Mouse (Mus musculus): ENCODE measurements at regions not wholly inside any gene's neighbourhood (a gene's known extent, or its start where the extent isn't known, plus 50 kb on each side); places are given as distances from the start of the nearest gene placed in this dataset.

DNA sequence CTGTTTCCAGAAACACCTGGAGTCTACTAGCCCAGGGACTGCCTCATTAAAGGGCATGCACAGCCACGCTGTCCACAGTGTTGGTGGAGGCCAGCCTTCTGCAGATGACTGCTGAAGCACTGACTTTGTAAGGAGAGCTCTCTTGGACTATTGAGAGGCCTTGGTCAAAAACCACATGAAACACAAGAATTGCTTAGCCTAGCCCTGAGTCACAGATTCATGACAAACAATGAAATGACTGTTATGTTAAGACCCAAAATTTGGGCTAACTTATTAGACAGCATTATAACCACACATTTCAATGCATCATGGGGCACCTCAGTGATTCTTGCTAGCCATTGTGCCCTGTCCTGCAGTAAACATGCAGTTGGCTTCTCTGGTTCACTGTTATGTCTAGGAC, 202.1 kb upstream of the Klf4 start:
- no peak for DNase-seq (ENCODE audit: extremely low spot score, low spot score)
- Histone ChIP-seq H3K27ac (no peak overlapping the region), H3K27me3 (ENCODE audit: poor library complexity, severe bottlenecking) (no peaks in the 10 kb centered on the region), H3K9me3 (no peaks in the 10 kb centered on the region), H3K4me1 (no peaks in the 10 kb centered on the region), H3K4me3 (no peak overlapping the region), H3K36me3 (replicated peaks) (no peaks in the 10 kb centered on the region)
- WGBS: 90% methylated on average over 1 of the region's 1 CpGs

DNA sequence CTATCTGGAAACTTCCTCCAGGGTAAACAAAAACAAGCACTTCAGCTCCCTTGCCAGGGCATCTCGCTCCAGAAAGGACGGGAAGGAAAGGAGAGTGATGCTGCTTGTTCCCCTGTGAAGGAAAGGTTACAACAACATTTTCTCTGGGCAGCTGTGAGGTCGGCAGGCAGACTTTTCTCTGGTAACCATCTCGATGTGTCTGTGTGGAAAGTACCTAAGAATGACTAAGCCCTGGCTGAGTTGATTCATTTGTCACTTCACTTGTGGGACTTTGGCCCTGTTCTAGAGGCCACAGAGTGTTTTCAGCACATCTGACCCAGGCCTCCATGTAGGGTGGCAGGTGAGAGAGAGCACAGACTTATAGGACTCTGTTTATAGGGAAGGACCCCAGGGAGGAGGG, 201.0 kb upstream of the Klf4 start:
- Histone ChIP-seq H3K27ac (no peak overlapping the region), H3K9me3 (no peaks in the 10 kb centered on the region), H3K4me1 (no peaks in the 10 kb centered on the region), H3K4me3 (no peak overlapping the region), H3K27me3 (ENCODE audit: poor library complexity, severe bottlenecking) (no peaks in the 10 kb centered on the region), H3K36me3 (replicated peaks) (no peaks in the 10 kb centered on the region)
- WGBS: 83% methylated on average over 4 of the region's 4 CpGs
- no peak for DNase-seq (ENCODE audit: extremely low spot score, low spot score)

DNA sequence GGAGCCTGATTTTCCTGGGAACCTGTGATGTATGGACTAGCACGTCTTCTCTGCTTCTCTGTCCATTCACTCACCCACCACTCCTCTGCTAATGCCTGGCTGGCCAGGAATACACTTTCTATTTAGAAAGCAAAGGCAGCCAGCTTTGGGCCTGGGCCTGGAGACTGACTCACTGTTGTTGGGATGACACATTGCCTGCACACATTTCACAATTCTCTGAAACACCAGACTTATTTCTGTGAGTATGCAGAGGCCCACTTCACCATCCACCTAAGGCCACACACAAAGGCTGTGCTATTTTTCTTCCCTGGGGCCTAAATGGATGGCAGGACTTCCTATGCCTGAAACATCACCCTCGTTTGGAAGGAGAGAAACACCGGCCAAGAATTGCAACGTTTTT, 199.7 kb upstream of the Klf4 start:
- no peaks in the 10 kb centered on the region for H3K9me3 ChIP-seq
- H3K27ac ChIP-seq: no peak overlapping the region
- H3K36me3 ChIP-seq (replicated peaks): no peaks in the 10 kb centered on the region
- no peak for DNase-seq (ENCODE audit: extremely low spot score, low spot score)
- H3K27me3 ChIP-seq (ENCODE audit: poor library complexity, severe bottlenecking): no peaks in the 10 kb centered on the region
- 81% methylated on average over 4 of the region's 4 CpGs for WGBS
- no peak overlapping the region for H3K4me3 ChIP-seq
- H3K4me1 ChIP-seq: no peaks in the 10 kb centered on the region

- Histone ChIP-seq H3K4me3 (no peak overlapping the region), H3K4me1 (no peaks in the 10 kb centered on the region), H3K27me3 (ENCODE audit: poor library complexity, severe bottlenecking) (no peaks in the 10 kb centered on the region), H3K36me3 (replicated peaks) (no peaks in the 10 kb centered on the region), H3K9me3 (no peaks in the 10 kb centered on the region), H3K27ac (no peak overlapping the region)
- DNase-seq (ENCODE audit: extremely low spot score, low spot score): no peak
- WGBS: 81% methylated on average over 4 of the region's 4 CpGs
These were observed 198.0 kb upstream of the Klf4 start for GRCm38 (mm10) chr4:55730266-55730665.

- H3K4me3 ChIP-seq: no peak overlapping the region
- 91% methylated on average over 2 of the region's 2 CpGs for WGBS
- no peaks in the 10 kb centered on the region for H3K4me1 ChIP-seq
- H3K9me3 ChIP-seq: no peaks in the 10 kb centered on the region
- no peaks in the 10 kb centered on the region for H3K27me3 ChIP-seq (ENCODE audit: poor library complexity, severe bottlenecking)
- H3K36me3 ChIP-seq (replicated peaks): no peaks in the 10 kb centered on the region
- no peak for DNase-seq (ENCODE audit: extremely low spot score, low spot score)
- H3K27ac ChIP-seq: no peak overlapping the region
These were observed 194.9 kb upstream of the Klf4 start for GRCm38 (mm10) chr4:55727178-55727577.

DNA sequence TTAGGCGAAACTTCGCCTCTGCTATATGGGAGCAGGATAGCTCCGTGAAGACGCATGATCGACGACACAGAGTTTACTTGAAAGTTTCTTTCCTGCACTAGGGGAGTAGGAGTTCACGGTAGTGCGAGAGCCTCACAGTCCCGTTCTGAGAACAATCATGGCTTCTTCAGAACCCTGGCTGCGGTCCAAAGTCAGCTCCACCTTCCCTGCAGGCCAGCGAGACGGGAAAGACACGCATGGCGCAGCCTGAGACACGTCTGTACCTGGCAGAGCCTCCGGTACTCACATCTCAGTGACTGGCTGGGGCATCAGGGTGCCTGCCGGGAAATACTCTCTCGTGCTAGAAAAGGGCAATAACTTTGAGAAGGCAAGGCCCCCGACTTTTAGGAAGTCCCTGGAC, 193.8 kb upstream of the Klf4 start:
- Histone ChIP-seq H3K9me3 (no peaks in the 10 kb centered on the region), H3K27ac (no peak overlapping the region), H3K4me1 (no peaks in the 10 kb centered on the region), H3K4me3 (no peak overlapping the region), H3K27me3 (ENCODE audit: poor library complexity, severe bottlenecking) (no peaks in the 10 kb centered on the region), H3K36me3 (replicated peaks) (no peaks in the 10 kb centered on the region)
- no peak for DNase-seq (ENCODE audit: extremely low spot score, low spot score)
- WGBS: 89% methylated on average over 19 of the region's 19 CpGs

GRCm38 (mm10) chr4:55724286-55724685, 192.0 kb upstream of the Klf4 start:
- H3K27ac ChIP-seq: no peak overlapping the region
- DNase-seq (ENCODE audit: extremely low spot score, low spot score): no peak
- no peaks in the 10 kb centered on the region for H3K36me3 ChIP-seq (replicated peaks)
- no peaks in the 10 kb centered on the region for H3K9me3 ChIP-seq
- WGBS: 82% methylated on average over 1 of the region's 1 CpGs
- no peaks in the 10 kb centered on the region for H3K27me3 ChIP-seq (ENCODE audit: poor library complexity, severe bottlenecking)
- H3K4me1 ChIP-seq: no peaks in the 10 kb centered on the region
- no peak overlapping the region for H3K4me3 ChIP-seq

GRCm38 (mm10) chr4:55723124-55723523, 190.9 kb upstream of the Klf4 start:
- Histone ChIP-seq H3K4me1 (no peaks in the 10 kb centered on the region), H3K4me3 (no peak overlapping the region), H3K27ac (no peak overlapping the region), H3K36me3 (replicated peaks) (no peaks in the 10 kb centered on the region), H3K9me3 (no peaks in the 10 kb centered on the region), H3K27me3 (ENCODE audit: poor library complexity, severe bottlenecking) (no peaks in the 10 kb centered on the region)
- 96% methylated on average over 1 of the region's 1 CpGs for WGBS
- no peak for DNase-seq (ENCODE audit: extremely low spot score, low spot score)

GRCm38 (mm10) chr4:55722388-55722787, 190.1 kb upstream of the Klf4 start:
- Histone ChIP-seq H3K4me3 (no peak overlapping the region), H3K36me3 (replicated peaks) (no peaks in the 10 kb centered on the region), H3K27me3 (ENCODE audit: poor library complexity, severe bottlenecking) (no peaks in the 10 kb centered on the region), H3K4me1 (no peaks in the 10 kb centered on the region), H3K9me3 (no peaks in the 10 kb centered on the region), H3K27ac (no peak overlapping the region)
- 82% methylated on average over 8 of the region's 8 CpGs for WGBS
- no peak for DNase-seq (ENCODE audit: extremely low spot score, low spot score)

DNA sequence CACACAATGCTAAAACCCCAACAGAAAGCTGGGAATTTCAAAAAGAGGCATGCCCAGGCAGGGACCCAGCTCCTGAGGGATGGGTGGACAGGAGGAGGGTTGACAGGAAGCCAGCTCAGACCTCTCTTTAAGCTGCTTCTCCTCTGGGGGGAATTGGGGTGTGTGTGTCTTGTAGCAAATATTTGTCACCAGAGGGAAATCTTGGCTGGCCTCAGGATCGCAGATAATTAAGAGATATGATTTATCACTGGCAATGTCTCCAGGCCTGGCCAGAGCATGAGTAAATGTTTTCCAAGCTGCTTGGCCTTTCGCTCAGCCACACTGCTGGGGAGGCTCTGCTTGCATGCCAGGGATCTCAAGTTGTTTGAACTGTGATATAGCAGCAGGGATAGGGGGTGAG, 189.6 kb upstream of the Klf4 start:
- Histone ChIP-seq H3K4me3 (no peak overlapping the region), H3K9me3 (no peaks in the 10 kb centered on the region), H3K4me1 (no peaks in the 10 kb centered on the region), H3K27me3 (ENCODE audit: poor library complexity, severe bottlenecking) (no peaks in the 10 kb centered on the region), H3K36me3 (replicated peaks) (no peaks in the 10 kb centered on the region), H3K27ac (no peak overlapping the region)
- WGBS: 89% methylated on average over 2 of the region's 2 CpGs
- no peak for DNase-seq (ENCODE audit: extremely low spot score, low spot score)

- H3K27ac ChIP-seq: no peak overlapping the region
- H3K4me3 ChIP-seq: no peak overlapping the region
- H3K9me3 ChIP-seq: no peaks in the 10 kb centered on the region
- no peaks in the 10 kb centered on the region for H3K36me3 ChIP-seq (replicated peaks)
- DNase-seq (ENCODE audit: extremely low spot score, low spot score): no peak
- no peaks in the 10 kb centered on the region for H3K27me3 ChIP-seq (ENCODE audit: poor library complexity, severe bottlenecking)
- WGBS: 82% methylated on average over 4 of the region's 4 CpGs
- H3K4me1 ChIP-seq: no peaks in the 10 kb centered on the region
These were observed 186.2 kb upstream of the Klf4 start for GRCm38 (mm10) chr4:55718438-55718837.

DNA sequence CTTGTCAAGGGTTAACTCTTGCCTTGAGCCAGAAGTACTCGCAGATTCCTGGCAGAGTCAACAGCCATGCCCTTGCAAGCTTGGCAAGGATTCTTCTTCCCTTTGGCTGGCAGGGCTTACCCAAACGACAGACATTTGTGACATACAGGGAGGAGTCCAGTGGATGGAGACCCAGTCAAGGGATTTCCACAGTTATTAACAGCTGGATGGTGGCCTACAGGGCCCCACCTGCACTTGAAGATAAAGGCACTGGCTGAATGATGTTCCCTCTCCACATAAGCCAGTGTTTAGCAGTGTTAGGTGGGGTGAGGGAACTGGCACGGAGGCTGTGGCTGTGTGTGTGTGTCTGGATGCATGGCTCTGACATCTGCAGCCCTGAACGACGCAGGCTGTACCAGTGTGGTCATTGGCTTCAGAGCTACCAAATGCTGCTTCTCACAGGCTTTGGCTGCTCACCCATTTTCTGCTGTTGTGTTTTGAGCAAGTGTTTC, 183.9 kb upstream of the Klf4 start:
- 85% methylated on average over 5 of the region's 5 CpGs for WGBS
- Histone ChIP-seq H3K4me1 (peaks cover 6% of the 10 kb centered on the region), H3K9me3 (no peaks in the 10 kb centered on the region), H3K4me3 (no peak overlapping the region), H3K36me3 (replicated peaks) (no peaks in the 10 kb centered on the region), H3K27ac (no peak overlapping the region), H3K27me3 (ENCODE audit: poor library complexity, severe bottlenecking) (no peaks in the 10 kb centered on the region)
- DNase-seq (ENCODE audit: extremely low spot score, low spot score): no peak

GRCm38 (mm10) chr4:55711500-55712341, 179.5 kb upstream of the Klf4 start:
- 82% methylated on average over 13 of the region's 13 CpGs for WGBS
- no peak for DNase-seq (ENCODE audit: extremely low spot score, low spot score)
- no peak overlapping the region for H3K4me3 ChIP-seq
- H3K36me3 ChIP-seq (replicated peaks): no peaks in the 10 kb centered on the region
- H3K27me3 ChIP-seq (ENCODE audit: poor library complexity, severe bottlenecking): no peaks in the 10 kb centered on the region
- peaks cover 6% of the 10 kb centered on the region for H3K4me1 ChIP-seq
- no peak overlapping the region for H3K27ac ChIP-seq
- H3K9me3 ChIP-seq: no peaks in the 10 kb centered on the region
